Mouse (Mus musculus): ENCODE data around the gene Brms1. TPM values are rescaled to one million over a fixed set of nuclear protein-coding genes. Genes with fewer than 3 reads are reported as not detected.

The Brms1 gene
- total RNA-seq, 1 experiment from 2014 or later, result 34.6 TPM

DNA sequence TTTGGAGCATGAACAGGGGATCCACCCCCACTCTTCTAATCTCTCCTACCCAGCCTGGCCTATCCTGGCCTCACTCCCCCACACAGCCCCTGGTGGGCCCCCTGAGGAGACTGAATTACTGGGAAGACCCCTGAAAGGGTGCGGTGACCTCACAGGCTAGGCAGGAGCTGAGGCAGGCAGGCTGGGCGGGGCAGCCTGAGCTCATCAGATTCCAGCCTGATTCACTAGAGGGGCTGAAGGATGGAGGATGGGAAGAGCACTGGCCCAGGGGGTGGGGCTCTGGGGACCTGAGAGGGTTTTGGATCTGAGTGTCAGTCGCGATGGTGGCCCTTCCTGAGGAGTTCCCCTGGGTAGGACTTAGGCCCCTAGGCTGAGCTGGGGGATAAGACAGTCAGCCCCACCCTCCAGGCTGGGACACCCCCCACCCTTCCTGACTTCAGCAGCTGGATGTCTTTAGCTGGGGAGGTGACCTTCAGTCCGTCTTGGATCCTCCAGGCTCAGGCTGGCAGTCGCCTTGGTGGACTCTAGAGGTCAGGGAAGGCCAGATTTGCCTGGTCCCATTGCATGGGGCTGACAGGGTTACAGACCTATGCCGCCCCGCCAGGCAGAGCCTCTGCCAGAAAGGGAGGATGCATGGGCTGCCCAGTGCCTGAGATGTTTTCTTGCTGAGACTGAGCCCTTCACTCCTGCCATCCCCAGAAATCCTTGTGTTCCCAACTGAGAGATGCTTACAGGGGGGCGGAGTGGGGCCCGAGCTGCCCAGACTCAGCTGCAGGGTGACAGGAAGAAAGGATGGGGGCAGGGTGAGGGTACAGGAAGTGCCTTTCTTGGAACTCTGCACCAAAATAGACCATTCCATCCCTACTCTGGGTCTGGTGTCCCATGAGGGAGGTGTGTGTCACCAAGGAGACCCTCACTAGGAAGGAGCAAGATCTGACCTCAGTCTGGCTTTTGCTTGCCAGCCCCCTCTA is 17.9 kb downstream of the Brms1 start:
- ATAC-seq (ENCODE audit: extremely low read depth, insufficient number of reproducible peaks, low FRiP score, poor library complexity, severe bottlenecking), result no peak

- no peak for ATAC-seq (ENCODE audit: extremely low read depth, insufficient number of reproducible peaks, low FRiP score, poor library complexity, severe bottlenecking)
Measured at GRCm38 (mm10) chr19:5060365-5061330, 19.5 kb downstream of the Brms1 start.

DNA sequence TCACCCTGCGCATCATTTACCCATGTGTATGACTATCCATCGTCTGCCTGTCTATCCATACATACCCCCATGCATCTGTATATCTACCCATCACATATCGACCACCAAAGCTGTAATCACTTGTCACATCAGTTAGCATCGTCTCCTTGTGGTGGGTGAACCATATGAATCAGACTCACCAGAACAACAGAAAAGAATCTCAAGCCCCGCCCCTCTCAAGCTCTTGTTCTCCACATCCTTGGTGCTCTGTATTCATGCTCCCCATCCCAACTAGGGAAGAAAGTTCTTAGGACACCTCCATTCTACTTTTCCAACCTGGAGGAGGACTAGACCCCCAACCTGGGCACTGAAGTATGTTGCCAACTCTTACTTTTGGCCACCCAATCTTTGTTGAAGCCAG is 20.9 kb downstream of the Brms1 start:
- no peak for ATAC-seq (ENCODE audit: extremely low read depth, insufficient number of reproducible peaks, low FRiP score, poor library complexity, severe bottlenecking)

DNA sequence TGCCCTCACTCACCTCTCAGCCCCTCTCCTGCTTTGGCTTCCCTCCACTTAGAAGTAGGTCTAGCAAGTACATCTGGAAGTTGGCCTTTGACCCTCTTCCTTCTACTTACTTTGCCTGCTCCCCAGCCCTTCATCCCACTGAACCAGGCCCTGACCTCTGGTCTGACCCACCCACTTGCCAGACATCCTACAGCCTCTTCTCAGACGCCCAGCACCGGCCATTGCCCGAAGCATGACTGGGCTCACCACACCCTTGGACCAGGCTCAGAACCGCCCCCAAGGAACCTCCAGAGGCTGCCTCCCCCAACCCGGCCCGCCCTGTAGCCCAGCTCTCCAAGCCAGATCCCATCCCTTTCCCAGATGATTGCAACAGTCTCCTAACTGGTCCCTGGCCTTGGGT is 21.3 kb downstream of the Brms1 start:
- no peak for ATAC-seq (ENCODE audit: extremely low read depth, insufficient number of reproducible peaks, low FRiP score, poor library complexity, severe bottlenecking)

GRCm38 (mm10) chr19:5065104-5065503 is 23.9 kb downstream of the Brms1 start:
- no peak for ATAC-seq (ENCODE audit: extremely low read depth, insufficient number of reproducible peaks, low FRiP score, poor library complexity, severe bottlenecking)

DNA sequence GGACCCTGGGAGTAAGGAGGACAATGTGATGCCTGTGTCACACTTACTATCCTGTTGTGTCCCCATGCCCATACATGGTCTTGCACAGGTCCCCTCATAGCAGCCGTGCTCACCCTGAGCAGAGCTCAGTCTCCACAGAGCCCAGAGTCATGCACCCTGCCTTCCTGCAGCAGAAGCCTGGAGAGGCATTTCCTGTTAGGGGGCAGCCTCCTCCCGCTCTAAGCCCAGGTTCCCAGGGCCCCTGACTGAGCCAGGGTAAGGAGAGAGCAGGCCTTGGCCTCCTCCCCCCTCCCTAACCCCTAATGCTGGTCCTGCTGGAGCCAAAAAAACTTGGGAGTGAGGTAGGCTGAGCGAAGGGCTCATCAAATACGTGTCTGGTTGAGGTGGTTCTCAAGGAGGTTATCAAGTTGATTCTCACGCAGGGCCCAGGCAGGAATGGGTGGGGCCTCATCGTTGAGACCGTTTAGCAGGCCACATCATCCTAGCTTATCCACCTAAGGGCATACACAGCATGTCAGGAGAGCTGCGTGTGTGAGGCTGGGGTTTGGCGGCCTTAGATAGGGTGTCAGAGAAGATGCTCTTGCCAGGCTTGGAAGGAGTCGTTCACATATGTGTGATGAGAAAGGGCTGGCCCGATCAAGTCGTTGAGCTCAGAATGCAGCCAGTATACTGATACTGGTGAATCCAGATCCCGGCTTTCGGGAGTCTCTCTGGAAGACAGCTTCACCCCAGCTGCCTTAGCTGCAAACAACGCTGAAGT is 26.1 kb downstream of the Brms1 start:
- ATAC-seq (ENCODE audit: extremely low read depth, insufficient number of reproducible peaks, low FRiP score, poor library complexity, severe bottlenecking), result no peak

DNA sequence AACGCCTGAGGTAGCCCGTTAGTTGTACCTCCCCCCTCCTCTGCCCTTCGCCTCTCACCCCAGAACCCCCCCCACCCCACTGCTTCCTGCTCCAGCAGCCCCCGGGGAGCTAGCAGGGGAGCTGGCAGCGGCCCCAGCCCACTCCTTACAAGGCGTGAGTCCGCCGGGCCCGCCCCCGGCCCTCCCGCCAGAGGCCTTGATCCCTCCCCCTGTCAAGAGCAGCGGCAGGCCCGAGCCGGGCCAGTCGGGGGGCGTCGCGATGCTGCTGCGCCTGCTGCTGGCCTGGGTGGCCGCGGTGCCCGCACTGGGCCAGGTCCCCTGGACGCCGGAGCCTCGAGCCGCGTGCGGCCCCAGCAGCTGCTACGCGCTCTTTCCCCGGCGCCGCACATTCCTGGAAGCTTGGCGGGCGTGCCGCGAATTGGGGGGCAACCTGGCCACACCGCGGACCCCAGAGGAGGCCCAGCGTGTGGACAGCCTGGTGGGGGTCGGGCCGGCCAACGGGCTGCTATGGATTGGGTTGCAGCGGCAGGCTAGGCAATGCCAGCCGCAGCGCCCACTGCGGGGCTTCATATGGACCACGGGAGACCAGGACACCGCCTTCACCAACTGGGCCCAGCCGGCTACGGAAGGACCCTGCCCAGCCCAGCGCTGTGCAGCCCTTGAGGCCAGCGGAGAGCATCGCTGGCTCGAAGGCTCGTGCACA is 26.9 kb downstream of the Brms1 start, which contains the start of gene Cd248:
Gene Cd248, plus strand, starts transcription at position 212 of the 703 bp plus-strand sequence.
- no peak for ATAC-seq (ENCODE audit: extremely low read depth, insufficient number of reproducible peaks, low FRiP score, poor library complexity, severe bottlenecking)

- no peak for ATAC-seq (ENCODE audit: extremely low read depth, insufficient number of reproducible peaks, low FRiP score, poor library complexity, severe bottlenecking)
Measured at GRCm38 (mm10) chr19:5068570-5069234, 27.5 kb downstream of the Brms1 start.

GRCm38 (mm10) chr19:5069486-5069885 is 28.3 kb downstream of the Brms1 start:
- no peak for ATAC-seq (ENCODE audit: extremely low read depth, insufficient number of reproducible peaks, low FRiP score, poor library complexity, severe bottlenecking)

GRCm38 (mm10) chr19:5069978-5070377 is 28.8 kb downstream of the Brms1 start:
- no peak for ATAC-seq (ENCODE audit: extremely low read depth, insufficient number of reproducible peaks, low FRiP score, poor library complexity, severe bottlenecking)

GRCm38 (mm10) chr19:5071077-5071476 is 29.9 kb downstream of the Brms1 start:
- no peak for ATAC-seq (ENCODE audit: extremely low read depth, insufficient number of reproducible peaks, low FRiP score, poor library complexity, severe bottlenecking)

DNA sequence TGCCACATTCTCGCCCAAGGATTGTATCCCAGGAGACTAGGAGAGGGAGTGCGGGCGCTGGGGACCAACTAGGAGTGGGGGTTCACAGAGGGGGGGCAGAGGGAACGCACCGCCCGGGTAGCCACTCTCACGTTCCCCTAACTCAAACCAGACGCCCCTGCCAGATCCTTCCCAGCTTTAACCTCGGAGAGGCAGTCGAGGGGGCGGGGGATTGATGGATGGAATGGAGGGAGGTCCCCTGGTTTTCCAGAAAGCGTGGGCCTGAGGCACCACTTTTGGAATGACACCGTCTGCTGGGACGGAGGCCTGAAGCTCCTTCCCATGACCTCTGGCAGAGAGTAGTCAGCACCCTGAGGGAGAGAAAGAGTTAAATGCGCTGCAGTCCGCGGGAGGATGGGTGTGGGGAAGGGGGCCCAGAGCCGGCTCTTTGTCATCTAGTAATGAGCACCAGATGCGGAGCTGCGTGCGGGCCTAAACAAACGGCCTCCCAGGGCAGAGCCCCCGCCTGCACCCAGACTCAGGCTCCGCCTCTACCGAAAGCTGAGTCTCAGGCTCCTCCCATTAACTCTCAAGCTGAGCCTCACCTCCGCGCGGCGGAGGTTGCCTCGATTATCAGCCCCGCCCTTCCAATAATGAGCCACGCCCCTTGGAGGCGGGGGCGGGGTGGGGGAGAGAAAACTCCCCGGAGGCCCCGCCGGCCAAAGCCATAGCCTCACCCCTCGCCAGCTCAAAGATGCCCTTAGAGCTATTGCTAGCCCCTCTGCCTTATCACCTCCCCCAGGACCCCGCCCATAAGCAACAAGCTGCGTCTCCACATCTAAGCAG is 30.6 kb downstream of the Brms1 start:
- ATAC-seq (ENCODE audit: extremely low read depth, insufficient number of reproducible peaks, low FRiP score, poor library complexity, severe bottlenecking), result no peak

GRCm38 (mm10) chr19:5072389-5073019 is 31.4 kb downstream of the Brms1 start:
- no peak for ATAC-seq (ENCODE audit: extremely low read depth, insufficient number of reproducible peaks, low FRiP score, poor library complexity, severe bottlenecking)

- no peak for ATAC-seq (ENCODE audit: extremely low read depth, insufficient number of reproducible peaks, low FRiP score, poor library complexity, severe bottlenecking)
Measured at GRCm38 (mm10) chr19:5073028-5073427, 31.9 kb downstream of the Brms1 start.

- ATAC-seq (ENCODE audit: extremely low read depth, insufficient number of reproducible peaks, low FRiP score, poor library complexity, severe bottlenecking), result no peak
Measured at GRCm38 (mm10) chr19:5073518-5073917, 32.4 kb downstream of the Brms1 start.

- ATAC-seq (ENCODE audit: extremely low read depth, insufficient number of reproducible peaks, low FRiP score, poor library complexity, severe bottlenecking), result no peak
Measured at GRCm38 (mm10) chr19:5079279-5079678, 38.1 kb downstream of the Brms1 start.
